Mouse (Mus musculus): ENCODE measurements at regions not wholly inside any gene's neighbourhood (a gene's known extent, or its start where the extent isn't known, plus 50 kb on each side); places are given as distances from the start of the nearest gene placed in this dataset.

- Histone ChIP-seq H3K4me2 (ENCODE audit: low read depth) (no peak overlapping the region), H3K9ac (no peak overlapping the region), H3K4me3 (ENCODE audit: low read depth, low read length) (no peak overlapping the region), H3K4me1 (ENCODE audit: insufficient read depth) (no peaks in the 10 kb centered on the region), H3K27me3 (ENCODE audit: insufficient read depth, low read length) (no peaks in the 10 kb centered on the region), H3K36me3 (ENCODE audit: insufficient read depth) (no peaks in the 10 kb centered on the region), H3K27ac (ENCODE audit: low read depth, low read length) (no peak overlapping the region), H3K9me3 (ENCODE audit: low read length) (no peaks in the 10 kb centered on the region)
- no peak for TF ChIP-seq CTCF (IDR thresholded peaks at IDR 0.05; ENCODE audit: low read depth)
- 68% methylated on average over 11 of the region's 11 CpGs for WGBS
- no peak for DNase-seq
- ATAC-seq, result no peak
Measured at GRCm38 (mm10) chr3:54597326-54598274, 95.0 kb upstream of the Supt20 start.

- Histone ChIP-seq H3K4me1 (ENCODE audit: insufficient read depth) (no peaks in the 10 kb centered on the region), H3K9ac (no peak overlapping the region), H3K27ac (ENCODE audit: low read depth, low read length) (no peak overlapping the region), H3K9me3 (ENCODE audit: low read length) (no peaks in the 10 kb centered on the region), H3K4me2 (ENCODE audit: low read depth) (no peak overlapping the region), H3K4me3 (ENCODE audit: low read depth, low read length) (no peak overlapping the region), H3K36me3 (ENCODE audit: insufficient read depth) (no peaks in the 10 kb centered on the region), H3K27me3 (ENCODE audit: insufficient read depth, low read length) (no peaks in the 10 kb centered on the region)
- ATAC-seq (no peak; the same call in 1 of the 2 replicates), DNase-seq (no peak)
- TF ChIP-seq CTCF (IDR thresholded peaks at IDR 0.05; ENCODE audit: low read depth), result no peak
- WGBS, result 72% methylated on average over 5 of the region's 5 CpGs
Measured at GRCm38 (mm10) chr3:54598296-54598695, 94.3 kb upstream of the Supt20 start.

- DNase-seq (no peak), ATAC-seq (no peak)
- WGBS, result 86% methylated on average over 4 of the region's 4 CpGs
- Histone ChIP-seq H3K36me3 (ENCODE audit: insufficient read depth) (no peaks in the 10 kb centered on the region), H3K27ac (ENCODE audit: low read depth, low read length) (no peak overlapping the region), H3K27me3 (ENCODE audit: insufficient read depth, low read length) (no peaks in the 10 kb centered on the region), H3K4me1 (ENCODE audit: insufficient read depth) (no peaks in the 10 kb centered on the region), H3K4me3 (ENCODE audit: low read depth, low read length) (no peak overlapping the region), H3K9ac (no peak overlapping the region), H3K9me3 (ENCODE audit: low read length) (no peaks in the 10 kb centered on the region), H3K4me2 (ENCODE audit: low read depth) (no peak overlapping the region)
- TF ChIP-seq CTCF (IDR thresholded peaks at IDR 0.05; ENCODE audit: low read depth), result no peak
Measured at GRCm38 (mm10) chr3:54604705-54605379, 87.8 kb upstream of the Supt20 start.

GRCm38 (mm10) chr3:54611431-54611990 lies 81.1 kb upstream of the Supt20 start:
- 84% methylated on average over 10 of the region's 10 CpGs for WGBS

GRCm38 (mm10) chr3:54613845-54614244 lies 78.8 kb upstream of the Supt20 start:
- H3K27me3 ChIP-seq (ENCODE audit: insufficient read depth, low read length), result no peaks in the 10 kb centered on the region
- ATAC-seq (no peak), DNase-seq (no peak)
- H3K4me2 ChIP-seq (ENCODE audit: low read depth), result no peak overlapping the region
- no peak overlapping the region for H3K9ac ChIP-seq
- no peak for TF ChIP-seq CTCF (IDR thresholded peaks at IDR 0.05; ENCODE audit: low read depth)
- no peak overlapping the region for H3K27ac ChIP-seq (ENCODE audit: low read depth, low read length)
- no peak overlapping the region for H3K4me3 ChIP-seq (ENCODE audit: low read depth, low read length)
- no peaks in the 10 kb centered on the region for H3K9me3 ChIP-seq (ENCODE audit: low read length)
- H3K4me1 ChIP-seq (ENCODE audit: insufficient read depth), result no peaks in the 10 kb centered on the region
- H3K36me3 ChIP-seq (ENCODE audit: insufficient read depth), result no peaks in the 10 kb centered on the region
- WGBS, result 74% methylated on average over 2 of the region's 2 CpGs

More at GRCm38 (mm10) chr3:54611431-54611990, 81.1 kb upstream of the Supt20 start:
- TF ChIP-seq CTCF (IDR thresholded peaks at IDR 0.05; ENCODE audit: low read depth), result no peak
- Histone ChIP-seq H3K9ac (no peak overlapping the region), H3K4me1 (ENCODE audit: insufficient read depth) (no peaks in the 10 kb centered on the region), H3K36me3 (ENCODE audit: insufficient read depth) (no peaks in the 10 kb centered on the region), H3K27ac (ENCODE audit: low read depth, low read length) (no peak overlapping the region), H3K27me3 (ENCODE audit: insufficient read depth, low read length) (no peaks in the 10 kb centered on the region), H3K4me3 (ENCODE audit: low read depth, low read length) (no peak overlapping the region), H3K9me3 (ENCODE audit: low read length) (no peaks in the 10 kb centered on the region), H3K4me2 (ENCODE audit: low read depth) (no peak overlapping the region)
- ATAC-seq (no peak), DNase-seq (no peak)

GRCm38 (mm10) chr3:54617298-54617697 lies 75.3 kb upstream of the Supt20 start:
- Histone ChIP-seq H3K27ac (ENCODE audit: low read depth, low read length) (no peak overlapping the region), H3K27me3 (ENCODE audit: insufficient read depth, low read length) (no peaks in the 10 kb centered on the region), H3K4me1 (ENCODE audit: insufficient read depth) (no peaks in the 10 kb centered on the region), H3K9me3 (ENCODE audit: low read length) (no peaks in the 10 kb centered on the region), H3K36me3 (ENCODE audit: insufficient read depth) (no peaks in the 10 kb centered on the region), H3K4me2 (ENCODE audit: low read depth) (no peak overlapping the region), H3K4me3 (ENCODE audit: low read depth, low read length) (no peak overlapping the region), H3K9ac (no peak overlapping the region)
- no peak for TF ChIP-seq CTCF (IDR thresholded peaks at IDR 0.05; ENCODE audit: low read depth)
- DNase-seq (no peak), ATAC-seq (no peak)
- 96% methylated on average over 4 of the region's 4 CpGs for WGBS

GRCm38 (mm10) chr3:54618286-54618685 lies 74.3 kb upstream of the Supt20 start:
- ATAC-seq, result no peak
- Histone ChIP-seq H3K27me3 (ENCODE audit: insufficient read depth, low read length) (no peaks in the 10 kb centered on the region), H3K9ac (no peak overlapping the region), H3K4me2 (ENCODE audit: low read depth) (no peak overlapping the region), H3K4me1 (ENCODE audit: insufficient read depth) (no peaks in the 10 kb centered on the region), H3K27ac (ENCODE audit: low read depth, low read length) (no peak overlapping the region), H3K36me3 (ENCODE audit: insufficient read depth) (no peaks in the 10 kb centered on the region), H3K9me3 (ENCODE audit: low read length) (no peaks in the 10 kb centered on the region), H3K4me3 (ENCODE audit: low read depth, low read length) (no peak overlapping the region)
- no peak for DNase-seq
- WGBS, result 91% methylated on average over 4 of the region's 4 CpGs
- TF ChIP-seq CTCF (IDR thresholded peaks at IDR 0.05; ENCODE audit: low read depth), result no peak

All from forebrain, postnatal 0 days (tissue).